Mouse (Mus musculus) midbrain, embryonic 15.5 days (tissue): Measurements from ENCODE around the gene Adamts17. TPM values are rescaled to one million over a fixed set of nuclear protein-coding genes. Genes with fewer than 3 reads are reported as not detected.

Experiments
- ATAC-seq: fragments of 200-750 bp; cut with Nextera tagmentation; replicated peaks from 2 replicates; pipeline ENCODE4 v1.8.0; 2017; ENCODE audit warnings: moderate TSS enrichment
- H3K27ac ChIP-seq: fragments of 300-500 bp; sonication (generic); 2 replicates; pipeline ENCODE4 v1.5.1; 2015; ENCODE audit warnings: mild to moderate bottlenecking, inconsistent platforms
- H3K27me3 ChIP-seq: fragments of 300-500 bp; sonication (generic); replicated peaks from 2 replicates; pipeline ENCODE4 v1.6.1; 2015; ENCODE audit warnings: inconsistent platforms
- H3K36me3 ChIP-seq: fragments of 300-500 bp; sonication (generic); replicated peaks from 2 replicates; pipeline ENCODE4 v1.6.1; 2015; ENCODE audit warnings: inconsistent platforms
- H3K4me1 ChIP-seq: fragments of 300-500 bp; sonication (generic); 2 replicates; pipeline ENCODE4 v1.6.1; 2015; ENCODE audit warnings: inconsistent platforms
- H3K4me2 ChIP-seq: fragments of 300-500 bp; sonication (generic); 2 replicates; pipeline ENCODE4 v1.6.1; 2015; ENCODE audit warnings: inconsistent platforms, mild to moderate bottlenecking, moderate library complexity
- H3K4me3 ChIP-seq: fragments of 300-500 bp; sonication (generic); 2 replicates; pipeline ENCODE4 v1.5.1; 2015; ENCODE audit warnings: mild to moderate bottlenecking, inconsistent platforms
- H3K9ac ChIP-seq: fragments of 300-500 bp; sonication (generic); 2 replicates; pipeline ENCODE4 v1.6.1; 2015; ENCODE audit warnings: mild to moderate bottlenecking, inconsistent platforms
- H3K9me3 ChIP-seq: fragments of 300-500 bp; sonication (generic); 2 replicates; pipeline ENCODE4 v1.6.1; 2016; ENCODE audit warnings: inconsistent platforms
- WGBS: fragments of 180-500 bp; shearing (Covaris S2); methylation state at CpG from one replicate; pipeline ENCODE4 v1.1.7; 2015; ENCODE audit warnings: mixed read lengths; 5-methylcytosine and 5-hydroxymethylcytosine counted together
- polyA plus RNA-seq: library from polyadenylated mRNA; unstranded; fragments of >200 nt; fragmentation: Nextera tagmentation; extraction: Ambion mirVana; gene quantifications from 2 replicates; pipeline ENCODE4 v1.2.1, GENCODE M21; 2015

Gene Adamts17
- polyA plus RNA-seq, 1 experiment from 2014 or later: 3.7 TPM

DNA sequence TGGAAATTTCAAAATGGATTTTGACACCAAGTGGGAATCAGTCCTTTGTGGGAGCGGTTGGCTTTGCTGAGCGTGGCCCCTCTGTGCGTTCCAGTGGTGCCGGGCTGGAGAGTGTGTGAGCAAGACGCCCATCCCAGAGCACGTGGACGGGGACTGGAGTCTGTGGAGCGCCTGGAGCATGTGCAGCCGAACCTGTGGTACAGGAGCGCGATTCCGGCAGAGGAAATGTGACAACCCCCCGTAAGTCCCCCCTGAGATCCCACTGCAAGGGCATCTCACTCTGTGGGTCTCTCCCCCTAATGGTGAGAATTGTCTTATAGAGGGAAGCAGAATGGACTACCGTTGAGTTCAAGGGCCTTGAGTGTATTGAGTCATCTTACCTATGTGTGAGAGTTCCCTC is 189.9 kb downstream of the Adamts17 start:
- H3K36me3 ChIP-seq: no peaks in the 10 kb centered on the region
- no peaks in the 10 kb centered on the region for H3K4me1 ChIP-seq
- H3K4me3 ChIP-seq: no peak overlapping the region
- no peak for ATAC-seq
- no peaks in the 10 kb centered on the region for H3K27me3 ChIP-seq
- 96% methylated on average over 14 of the region's 14 CpGs for WGBS
- H3K9me3 ChIP-seq: no peaks in the 10 kb centered on the region
- no peak overlapping the region for H3K27ac ChIP-seq
- no peak overlapping the region for H3K9ac ChIP-seq
- no peak overlapping the region for H3K4me2 ChIP-seq

DNA sequence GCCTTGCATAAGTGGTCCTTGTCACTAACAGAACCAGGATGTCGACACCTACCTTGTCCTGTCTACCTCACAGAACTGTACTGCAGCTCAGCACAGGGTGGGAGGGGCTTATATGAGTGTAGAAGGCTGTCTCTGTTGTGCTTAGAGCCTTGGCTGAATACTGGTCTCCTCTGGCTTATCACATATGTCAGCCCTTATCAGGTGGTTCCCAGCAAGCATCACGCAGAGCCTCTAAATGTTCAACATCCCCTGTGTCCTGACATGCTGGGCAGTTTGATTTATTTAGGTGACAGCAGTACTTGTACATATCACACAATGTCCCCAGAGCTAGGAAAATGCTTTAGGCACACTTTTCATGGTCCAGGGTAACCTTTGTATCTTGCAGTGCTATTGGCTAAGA is 191.7 kb downstream of the Adamts17 start:
- ATAC-seq: no peak
- no peaks in the 10 kb centered on the region for H3K36me3 ChIP-seq
- H3K9ac ChIP-seq: no peak overlapping the region
- H3K4me3 ChIP-seq: no peak overlapping the region
- H3K27me3 ChIP-seq: no peaks in the 10 kb centered on the region
- no peaks in the 10 kb centered on the region for H3K9me3 ChIP-seq
- whole genome bisulfite sequencing: 90% methylated on average over 2 of the region's 2 CpGs
- no peak overlapping the region for H3K4me2 ChIP-seq
- H3K4me1 ChIP-seq: no peaks in the 10 kb centered on the region
- no peak overlapping the region for H3K27ac ChIP-seq

DNA sequence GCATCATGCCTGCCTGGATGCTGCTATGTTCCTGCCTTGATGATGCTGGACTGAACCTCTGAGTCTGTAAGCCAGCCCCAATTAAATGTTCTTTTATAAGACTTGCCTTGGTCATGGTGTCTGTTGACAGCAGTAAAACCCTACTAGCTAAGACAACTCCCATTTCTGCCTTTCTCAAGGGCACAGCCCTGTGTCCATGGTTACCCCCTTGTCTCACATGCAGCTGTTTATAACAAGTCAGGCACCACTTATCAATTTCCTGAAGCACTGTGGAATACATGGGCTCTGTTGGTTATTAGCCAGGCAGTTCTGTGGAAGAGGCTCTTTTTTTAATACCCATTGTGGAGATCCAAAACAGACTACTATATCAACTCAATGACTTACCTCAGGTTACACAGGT is 193.1 kb downstream of the Adamts17 start:
- no peaks in the 10 kb centered on the region for H3K9me3 ChIP-seq
- no peak overlapping the region for H3K4me2 ChIP-seq
- no peak for ATAC-seq
- no peak overlapping the region for H3K9ac ChIP-seq
- no peak overlapping the region for H3K27ac ChIP-seq
- H3K27me3 ChIP-seq: no peaks in the 10 kb centered on the region
- H3K4me3 ChIP-seq: no peak overlapping the region
- H3K4me1 ChIP-seq: no peaks in the 10 kb centered on the region
- H3K36me3 ChIP-seq: no peaks in the 10 kb centered on the region

DNA sequence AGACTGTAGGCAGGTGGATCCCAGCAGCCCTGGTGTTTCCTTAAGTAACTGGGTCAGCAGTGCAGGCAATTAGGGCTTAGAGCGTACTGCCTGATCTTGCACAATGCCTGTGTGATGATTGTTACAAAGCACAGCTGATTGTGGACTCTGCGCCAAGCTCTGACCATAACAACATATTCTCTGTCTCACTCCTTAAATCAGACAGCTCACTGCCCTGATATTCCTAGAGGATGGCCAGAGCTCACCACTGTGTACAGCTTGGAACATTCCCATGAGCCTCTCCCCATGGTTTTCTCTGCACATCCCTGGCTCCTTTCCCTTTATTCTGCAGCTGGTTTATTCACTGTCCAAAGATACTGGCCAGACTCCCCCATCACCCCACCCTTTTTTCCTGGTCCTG is 194.8 kb downstream of the Adamts17 start:
- H3K36me3 ChIP-seq: no peaks in the 10 kb centered on the region
- WGBS: 87% methylated on average over 2 of the region's 2 CpGs
- no peaks in the 10 kb centered on the region for H3K27me3 ChIP-seq
- H3K27ac ChIP-seq: no peak overlapping the region
- no peak overlapping the region for H3K4me2 ChIP-seq
- no peaks in the 10 kb centered on the region for H3K4me1 ChIP-seq
- H3K9me3 ChIP-seq: no peaks in the 10 kb centered on the region
- H3K4me3 ChIP-seq: no peak overlapping the region
- H3K9ac ChIP-seq: no peak overlapping the region
- ATAC-seq: no peak

DNA sequence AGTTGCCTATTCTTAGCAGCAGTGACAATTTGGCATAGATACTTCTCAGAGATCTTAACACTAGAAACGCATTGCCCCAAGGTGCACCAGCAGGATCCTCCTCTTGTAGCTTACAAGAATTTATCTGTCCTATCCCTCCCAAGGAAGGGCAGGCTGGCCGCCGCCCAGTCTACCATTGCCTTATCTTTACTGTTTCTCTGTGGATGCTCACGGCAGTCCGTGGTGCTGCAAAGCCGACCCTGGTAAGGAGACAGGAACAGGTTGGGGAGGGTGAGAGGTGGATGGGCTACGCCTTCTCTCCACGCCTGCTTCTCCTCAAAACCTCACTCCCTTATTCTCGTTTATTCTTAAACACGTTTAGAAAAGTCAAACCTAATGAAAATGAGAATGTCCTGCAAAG is 195.7 kb downstream of the Adamts17 start:
- H3K27me3 ChIP-seq: no peaks in the 10 kb centered on the region
- 90% methylated on average over 10 of the region's 10 CpGs for WGBS
- no peak overlapping the region for H3K4me3 ChIP-seq
- H3K36me3 ChIP-seq: no peaks in the 10 kb centered on the region
- H3K9me3 ChIP-seq: no peaks in the 10 kb centered on the region
- H3K27ac ChIP-seq: no peak overlapping the region
- no peak overlapping the region for H3K9ac ChIP-seq
- no peaks in the 10 kb centered on the region for H3K4me1 ChIP-seq
- H3K4me2 ChIP-seq: no peak overlapping the region
- no peak for ATAC-seq

DNA sequence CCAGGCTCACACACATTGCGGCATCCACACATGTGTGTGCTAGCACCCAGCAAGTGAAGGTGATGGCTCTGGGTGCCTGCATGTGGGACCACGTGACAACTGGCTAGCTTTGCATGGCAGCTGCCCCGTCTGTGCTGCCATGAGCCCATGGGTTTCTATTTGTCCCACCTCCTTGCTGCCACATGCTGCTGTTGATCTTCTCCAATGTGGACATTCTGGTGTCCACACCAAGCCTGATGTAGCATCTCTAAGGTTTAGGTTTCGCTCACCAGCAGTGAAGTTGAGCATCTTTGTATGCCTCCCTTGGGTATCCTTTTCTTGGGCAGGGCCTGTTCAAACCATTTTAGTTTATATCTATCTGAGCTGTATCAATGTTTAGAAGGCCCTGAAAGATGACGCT is 196.1 kb downstream of the Adamts17 start:
- 94% methylated on average over 5 of the region's 5 CpGs for WGBS
- no peak for ATAC-seq

DNA sequence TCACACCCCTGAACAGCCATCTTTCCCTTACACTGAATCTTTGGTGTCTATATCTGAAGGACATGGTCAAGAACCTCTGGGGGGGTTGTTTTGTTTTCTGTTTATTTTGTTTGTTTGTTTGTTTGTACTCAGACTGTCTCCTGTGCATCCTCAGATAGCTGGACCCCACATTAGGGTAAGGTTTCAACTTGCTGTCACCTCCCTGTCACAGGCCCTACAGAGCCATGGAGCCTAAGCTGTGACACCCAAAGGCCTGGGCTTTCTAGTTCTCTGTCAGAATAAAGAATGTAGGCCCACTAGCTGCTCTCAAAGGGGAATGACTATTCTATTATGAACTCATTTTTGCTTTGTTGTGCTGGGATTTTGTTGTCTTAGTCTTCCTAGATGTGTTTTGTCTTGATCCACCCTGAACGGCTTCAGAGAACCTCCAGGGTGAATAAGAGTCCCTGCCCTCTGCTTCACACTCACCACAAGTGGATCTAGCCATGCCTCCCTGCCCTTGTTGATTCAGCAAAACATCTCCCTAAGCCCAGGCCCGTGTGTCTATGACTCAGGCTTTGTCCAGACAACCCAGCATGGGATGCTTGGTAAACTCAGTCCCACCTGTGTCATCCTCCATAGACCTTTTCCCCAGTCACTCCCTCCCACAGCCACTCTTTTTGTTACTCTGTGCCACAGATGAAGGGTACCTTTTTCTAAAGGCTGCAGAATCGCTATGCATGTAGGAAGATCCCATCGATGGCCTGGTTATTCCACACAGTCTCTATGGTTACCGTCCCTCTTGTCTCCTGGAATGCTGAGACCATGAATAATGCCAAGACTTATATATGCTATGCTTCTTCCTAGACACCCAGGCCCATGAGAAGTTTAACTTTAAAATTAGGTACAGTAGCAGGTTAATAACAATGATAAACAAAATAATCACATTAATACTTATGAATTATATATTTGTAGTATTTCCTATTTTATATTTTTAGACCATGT is 197.3 kb downstream of the Adamts17 start:
- H3K27me3 ChIP-seq: no peaks in the 10 kb centered on the region
- ATAC-seq: no peak
- 55% methylated on average over 5 of the region's 5 CpGs for WGBS
- no peak overlapping the region for H3K9ac ChIP-seq
- no peaks in the 10 kb centered on the region for H3K9me3 ChIP-seq
- no peak overlapping the region for H3K4me2 ChIP-seq
- no peak overlapping the region for H3K4me3 ChIP-seq
- H3K27ac ChIP-seq: no peak overlapping the region
- H3K4me1 ChIP-seq: no peaks in the 10 kb centered on the region
- no peaks in the 10 kb centered on the region for H3K36me3 ChIP-seq

More for the DNA sequence above, 196.1 kb downstream of the Adamts17 start:
- Histone ChIP-seq H3K36me3 (no peaks in the 10 kb centered on the region), H3K4me1 (no peaks in the 10 kb centered on the region), H3K27me3 (no peaks in the 10 kb centered on the region), H3K9ac (no peak overlapping the region), H3K9me3 (no peaks in the 10 kb centered on the region), H3K27ac (no peak overlapping the region), H3K4me2 (no peak overlapping the region), H3K4me3 (no peak overlapping the region)

DNA sequence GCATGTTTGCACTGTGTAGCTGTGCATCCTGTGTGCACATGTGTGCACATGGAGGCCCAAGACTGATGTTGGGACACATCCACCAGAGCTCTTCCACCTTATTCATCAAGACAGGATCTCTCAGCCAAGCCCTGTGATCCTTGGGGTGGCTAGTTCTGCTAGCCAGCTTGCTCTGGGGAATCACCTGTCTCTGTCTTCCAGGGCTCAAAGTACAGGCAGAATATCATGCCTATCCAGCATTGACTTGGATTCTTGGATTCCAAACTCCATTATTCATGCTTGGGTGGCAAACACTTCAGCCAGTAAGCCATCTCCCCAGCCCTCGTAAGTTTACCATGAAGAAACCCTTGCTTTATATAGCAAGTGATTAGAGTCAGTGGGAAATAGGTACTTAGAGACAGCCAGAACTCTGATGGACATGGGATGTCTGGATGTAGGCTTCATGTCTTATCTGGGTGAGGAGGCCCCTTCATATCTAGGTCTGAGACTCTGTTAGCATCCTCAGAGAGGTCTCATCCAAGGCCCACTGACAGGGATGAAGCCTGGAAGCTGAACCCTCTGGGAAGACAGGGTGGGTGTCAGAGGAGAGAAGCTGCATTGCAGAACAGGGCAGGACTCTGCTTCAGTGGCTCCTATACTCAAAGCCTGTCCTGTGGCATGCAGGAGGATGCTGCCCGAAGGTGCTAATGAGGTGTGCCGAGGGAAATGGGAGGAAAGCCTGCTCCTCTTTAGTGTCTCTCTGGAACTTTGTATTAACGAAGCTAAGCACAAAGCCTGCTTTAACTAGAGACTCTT is 198.4 kb downstream of the Adamts17 start:
- no peaks in the 10 kb centered on the region for H3K27me3 ChIP-seq
- no peaks in the 10 kb centered on the region for H3K9me3 ChIP-seq
- no peak overlapping the region for H3K4me2 ChIP-seq
- H3K27ac ChIP-seq: no peak overlapping the region
- WGBS: 83% methylated on average over 4 of the region's 4 CpGs
- no peaks in the 10 kb centered on the region for H3K4me1 ChIP-seq
- no peaks in the 10 kb centered on the region for H3K36me3 ChIP-seq
- no peak overlapping the region for H3K9ac ChIP-seq
- no peak overlapping the region for H3K4me3 ChIP-seq
- ATAC-seq: no peak

DNA sequence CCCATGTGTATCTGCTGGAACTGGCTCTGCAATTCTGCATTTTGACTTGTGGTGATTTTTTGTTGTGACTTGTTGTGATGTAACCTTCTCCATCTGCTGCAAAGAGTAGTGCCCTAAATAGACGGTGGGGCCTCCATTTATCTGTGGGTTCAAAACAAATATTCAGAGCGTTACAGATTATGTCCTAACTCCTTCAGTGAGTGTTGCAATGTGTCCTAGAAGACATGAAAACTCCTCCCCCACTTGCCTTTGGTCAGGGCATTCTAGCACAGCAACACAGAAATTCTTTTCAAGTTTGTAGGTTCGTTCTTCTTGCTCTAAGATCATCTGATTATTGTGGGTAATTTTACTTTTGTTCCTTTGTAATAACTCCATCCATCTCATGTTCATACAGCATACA is 199.6 kb downstream of the Adamts17 start:
- no peak for ATAC-seq
- no peak overlapping the region for H3K9ac ChIP-seq
- H3K4me1 ChIP-seq: no peaks in the 10 kb centered on the region
- H3K4me3 ChIP-seq: no peak overlapping the region
- no peak overlapping the region for H3K4me2 ChIP-seq
- H3K27ac ChIP-seq: no peak overlapping the region
- WGBS: 77% methylated on average over 3 of the region's 3 CpGs
- H3K36me3 ChIP-seq: no peaks in the 10 kb centered on the region
- H3K9me3 ChIP-seq: no peaks in the 10 kb centered on the region
- H3K27me3 ChIP-seq: no peaks in the 10 kb centered on the region

DNA sequence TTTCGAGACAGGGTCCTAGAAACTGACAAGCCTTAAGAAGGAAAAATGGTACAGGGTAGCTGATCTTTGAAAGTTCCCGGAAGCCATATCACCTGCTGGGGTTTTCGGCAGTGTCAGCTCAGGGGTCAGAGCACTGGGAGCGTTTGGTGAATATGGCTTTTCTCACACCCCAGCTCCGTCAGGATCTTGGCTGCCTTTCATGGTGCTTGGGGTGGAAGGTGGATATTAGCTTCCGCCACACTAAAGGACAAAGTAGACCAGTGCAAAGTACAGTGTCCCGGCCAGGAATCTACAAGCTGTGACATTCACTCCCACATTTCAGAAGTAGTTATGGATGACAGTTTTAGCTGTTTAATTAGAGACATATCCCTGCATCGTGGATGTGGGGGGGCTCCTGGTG is 200.3 kb downstream of the Adamts17 start:
- H3K27ac ChIP-seq: no peak overlapping the region
- H3K9me3 ChIP-seq: no peaks in the 10 kb centered on the region
- H3K4me2 ChIP-seq: no peak overlapping the region
- H3K4me3 ChIP-seq: no peak overlapping the region
- WGBS: 77% methylated on average over 8 of the region's 8 CpGs
- H3K27me3 ChIP-seq: no peaks in the 10 kb centered on the region
- no peak overlapping the region for H3K9ac ChIP-seq
- ATAC-seq: no peak
- no peaks in the 10 kb centered on the region for H3K4me1 ChIP-seq
- H3K36me3 ChIP-seq: no peaks in the 10 kb centered on the region

DNA sequence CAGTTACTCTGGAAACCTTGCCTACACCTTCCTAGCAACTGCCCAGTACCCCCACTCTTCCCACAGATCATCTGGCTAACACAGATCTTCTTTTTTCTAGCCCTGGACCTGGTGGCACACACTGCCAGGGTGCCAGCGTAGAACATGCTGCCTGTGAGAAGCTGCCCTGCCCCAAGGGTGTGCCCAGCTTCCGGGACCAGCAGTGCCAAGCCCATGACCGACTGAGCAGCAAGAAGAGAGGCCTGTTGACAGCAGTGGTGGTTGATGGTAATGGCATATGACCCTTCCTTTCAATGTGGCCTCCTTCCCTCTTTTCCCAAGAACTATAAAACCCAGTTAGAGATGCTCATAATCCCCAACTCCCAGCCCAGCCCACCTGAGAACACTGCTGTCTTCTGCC is 202.2 kb downstream of the Adamts17 start:
- H3K4me2 ChIP-seq: no peak overlapping the region
- no peaks in the 10 kb centered on the region for H3K36me3 ChIP-seq
- no peak overlapping the region for H3K27ac ChIP-seq
- no peak for ATAC-seq
- no peak overlapping the region for H3K4me3 ChIP-seq
- H3K27me3 ChIP-seq: no peaks in the 10 kb centered on the region
- no peaks in the 10 kb centered on the region for H3K4me1 ChIP-seq
- 94% methylated on average over 3 of the region's 3 CpGs for WGBS
- H3K9me3 ChIP-seq: no peaks in the 10 kb centered on the region
- H3K9ac ChIP-seq: no peak overlapping the region

DNA sequence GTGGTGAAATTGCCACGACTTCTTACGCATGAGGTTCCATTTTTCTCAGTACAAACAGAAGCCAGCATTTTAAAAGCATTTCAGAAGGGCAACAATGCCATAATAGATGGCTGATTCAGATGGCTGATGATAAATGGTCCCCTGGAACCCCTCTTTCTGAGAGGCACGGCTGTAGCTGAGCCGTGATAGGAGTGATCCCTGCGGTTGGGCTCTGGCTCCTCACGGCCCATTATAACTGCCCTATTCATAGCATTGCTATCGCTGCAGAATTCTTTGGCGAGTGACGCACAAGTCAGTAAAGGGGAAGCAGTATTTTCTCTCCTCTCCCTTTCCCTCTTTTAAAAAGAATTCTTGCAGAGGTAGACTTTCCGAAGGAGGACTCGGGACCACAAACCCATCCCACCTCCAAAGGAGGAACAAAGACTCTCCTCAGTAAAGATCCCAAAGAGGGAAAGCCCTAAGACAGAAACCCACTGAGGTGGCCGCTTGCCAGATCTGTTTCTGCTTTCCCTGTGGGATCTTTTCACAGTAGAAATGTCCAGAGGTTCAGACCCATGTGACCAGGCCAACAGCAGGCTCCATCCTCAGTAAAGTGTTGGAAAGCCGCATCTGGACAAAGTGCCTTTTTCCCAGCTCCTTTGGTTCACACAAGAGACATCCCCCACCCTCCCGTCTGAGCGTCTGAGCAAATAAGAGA is 204.7 kb downstream of the Adamts17 start:
- no peak overlapping the region for H3K27ac ChIP-seq
- no peaks in the 10 kb centered on the region for H3K9me3 ChIP-seq
- no peaks in the 10 kb centered on the region for H3K4me1 ChIP-seq
- no peaks in the 10 kb centered on the region for H3K27me3 ChIP-seq
- ATAC-seq: no peak
- no peaks in the 10 kb centered on the region for H3K36me3 ChIP-seq
- H3K4me3 ChIP-seq: no peak overlapping the region
- no peak overlapping the region for H3K9ac ChIP-seq
- no peak overlapping the region for H3K4me2 ChIP-seq
- 85% methylated on average over 15 of the region's 15 CpGs for WGBS
